7 mouse cellular contexts compared by ENCODE assay signal in the genomic region with DNA sequence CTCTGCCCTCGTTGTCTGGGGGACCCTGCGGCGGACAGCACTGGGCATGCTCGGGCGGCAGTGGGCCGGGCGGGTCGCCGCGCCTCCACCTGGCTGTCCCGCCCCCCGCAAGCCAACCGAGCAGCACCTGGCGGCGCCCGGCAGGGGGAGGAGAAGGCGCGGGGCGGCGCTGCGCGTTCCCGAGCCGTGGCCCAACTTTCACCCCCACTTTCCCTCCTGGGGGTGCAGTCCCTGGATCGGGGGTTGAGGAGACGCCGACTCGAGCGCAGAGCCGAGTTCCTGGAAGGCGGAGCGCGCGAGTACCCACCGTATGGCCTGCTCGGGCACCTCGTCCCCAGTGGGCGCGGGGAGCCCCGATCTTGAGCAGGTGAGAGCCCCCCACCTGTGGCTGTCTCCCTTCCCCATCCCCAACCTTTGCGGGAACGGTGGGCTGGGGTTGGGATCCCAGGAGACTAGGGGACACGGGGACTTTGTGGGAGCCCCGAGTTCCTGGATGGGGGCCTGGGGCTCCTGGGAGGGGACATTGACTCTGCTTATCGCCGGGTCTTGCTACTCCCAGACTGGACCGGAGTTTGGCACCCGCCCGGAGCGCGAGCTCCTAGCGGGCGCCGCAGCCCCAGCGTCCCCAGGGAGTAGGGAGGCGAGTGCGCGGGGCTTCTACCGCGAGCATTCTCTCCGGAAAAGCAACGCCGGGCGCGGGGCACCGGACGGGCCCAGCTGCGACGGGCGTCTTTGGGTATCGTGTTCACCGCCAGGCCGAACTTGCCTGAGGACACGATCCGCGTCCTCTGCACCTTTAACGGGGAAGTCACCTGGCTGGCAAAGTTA. TPM values are rescaled to one million over a fixed set of nuclear protein-coding genes. Genes with fewer than 3 reads are reported as not detected.
DNase-seq lines count a peak whose midpoint lies in the region; ATAC-seq lines count a peak whose summit lies in the region.

A gene (plus strand): TSS at position 11 of the 828 bp plus-strand sequence.

- peak within 1 kb of the TSS; percentile 100 for H3K4me2 ChIP-seq in hindbrain, embryonic 15.5 days
- H3K4me2 ChIP-seq in midbrain, embryonic 13.5 days (replicated peaks) = peak within 1 kb of the TSS; percentile 100

- intact Hi-C loops in left cerebral cortex, postnatal 4 days (cut with DNase I) = no loop called here

- peak within 1 kb of the TSS; percentile 46 for H3K9ac ChIP-seq in hindbrain, embryonic 15.5 days
- peak within 1 kb of the TSS; percentile 59 for H3K9ac ChIP-seq in midbrain, embryonic 13.5 days (replicated peaks)

- peak; percentile 51 for DNase-seq in Muller cell, postnatal 12 days (ENCODE audit: inconsistent ontology term)
- DNase-seq in adrenal gland, postnatal 10 days = peak; percentile 52
- DNase-seq in gastrocnemius, adult 18-20 months (ENCODE audit: low spot score) = no peak
- DNase-seq in left cerebral cortex, postnatal 4 days = peak; percentile 21
- DNase-seq in thymus, postnatal 4 days = peak; percentile 45

- no peaks in the 10 kb centered on the region for H3K9me3 ChIP-seq in hindbrain, embryonic 15.5 days
- no peaks in the 10 kb centered on the region for H3K9me3 ChIP-seq in midbrain, embryonic 13.5 days

- H3K4me1 ChIP-seq in hindbrain, embryonic 15.5 days (replicated peaks) = peaks cover 28% of the 10 kb centered on the region
- H3K4me1 ChIP-seq in midbrain, embryonic 13.5 days (replicated peaks) = peaks cover 27% of the 10 kb centered on the region

- H3K36me3 ChIP-seq in hindbrain, embryonic 15.5 days = no peaks in the 10 kb centered on the region
- no peaks in the 10 kb centered on the region for H3K36me3 ChIP-seq in midbrain, embryonic 13.5 days

- peak within 1 kb of the TSS; percentile 76 for H3K4me3 ChIP-seq in hindbrain, embryonic 15.5 days
- H3K4me3 ChIP-seq in midbrain, embryonic 13.5 days (replicated peaks) = peak within 1 kb of the TSS; percentile 65

- WGBS in hindbrain, embryonic 15.5 days = under 1% methylated on average over 69 of the region's 77 CpGs
- under 1% methylated on average over 77 of the region's 77 CpGs for WGBS in midbrain, embryonic 13.5 days

- peak; percentile 63; the same call in 1 of the 2 replicates for ATAC-seq in hindbrain, embryonic 15.5 days (ENCODE audit: low FRiP score, low read depth)
- ATAC-seq in midbrain, embryonic 13.5 days = peak; percentile 70

- H3K27me3 ChIP-seq in hindbrain, embryonic 15.5 days = peaks cover 39% of the 10 kb centered on the region
- H3K27me3 ChIP-seq in midbrain, embryonic 13.5 days = peaks cover 61% of the 10 kb centered on the region

- H3K27ac ChIP-seq in hindbrain, embryonic 15.5 days (replicated peaks) = no peak within 1 kb of the TSS
- H3K27ac ChIP-seq in midbrain, embryonic 13.5 days = no peak within 1 kb of the TSS

RNA-seq across cellular contexts. Expression of the gene that starts here (rescaled TPM):
- total RNA-seq in adrenal gland, postnatal 10 days (2021) = 10 to 100 TPM; 18.5 to 31.6 TPM
- total RNA-seq in gastrocnemius, adult 18-20 months (2021) = 10 to 100 TPM; 78.0 to 88.7 TPM
- 76.6 and 86.4 TPM in 2 replicates for polyA plus RNA-seq in hindbrain, embryonic 15.5 days (2015; fragmentation: Nextera tagmentation; extraction: Ambion mirVana)
- 100 to 1,000 TPM; 573 to 576 TPM for total RNA-seq in left cerebral cortex, postnatal 4 days (2021)
- polyA plus RNA-seq in midbrain, embryonic 13.5 days (2015; fragmentation: Nextera tagmentation; extraction: Ambion mirVana) = 102 and 110 TPM in 2 replicates

Comparison
In these comparisons a context has a peak if more than half of its experiments do, and no peak if none do; other contexts are left out.
1. RNA of the gene that starts here (total RNA-seq): 573 to 576 TPM in left cerebral cortex, postnatal 4 days; 78.0 to 88.7 TPM in gastrocnemius, adult 18-20 months and 18.5 to 31.6 TPM in adrenal gland, postnatal 10 days; every median in the first group is over 4 times any median in the second.